Comparison of ENCODE assay signal across 9 mouse cellular contexts in genomic region chr4:148900295-148901211, GRCm38 (mm10).
DNase-seq lines count a peak whose midpoint lies in the region; ATAC-seq and TF ChIP-seq lines count a peak whose summit lies in the region.
"Had no signal": no experiment of that assay in that cellular context is flagged by ENCODE, and none has a peak within 500 bp of the region (broad histone marks: within the 10 kb centered on the region; RNA-seq: fewer than 3 reads in every experiment).

No protein-coding gene starts in this region.

- DNase-seq in cerebellum, postnatal 10 days = peak; percentile 81 to 89
- peak; percentile 78 for DNase-seq in gastrocnemius, postnatal 14 days
- DNase-seq in liver = peak; percentile 82
- peak; percentile 83 for DNase-seq in midbrain, postnatal 0 days (ENCODE audit: low spot score)
- DNase-seq in spleen, postnatal 36 days (ENCODE audit: low spot score in 2 of 2) = peak; percentile 82 to 85
- DNase-seq in layer of hippocampus, postnatal 36 days = no peak

- no peaks in the 10 kb centered on the region for H3K36me3 ChIP-seq in midbrain, postnatal 0 days (ENCODE audit: insufficient read depth, low read length)

- WGBS in midbrain, postnatal 0 days = 1% methylated on average over 100 of the region's 123 CpGs

- peak overlapping the region; percentile 100 for H3K4me2 ChIP-seq in midbrain, postnatal 0 days (ENCODE audit: low read depth, low read length, poor library complexity, severe bottlenecking)

- peaks cover 35% of the 10 kb centered on the region for H3K27me3 ChIP-seq in midbrain, postnatal 0 days (ENCODE audit: insufficient read depth, low read length)

- H3K4me1 ChIP-seq in midbrain, postnatal 0 days (ENCODE audit: insufficient read depth, low read length) = 0 out of 2 replicates have a peak, but pooled peaks cover 5% of the 10 kb centered on the region

- H3K9me3 ChIP-seq in midbrain, postnatal 0 days (ENCODE audit: low read length) = no peaks in the 10 kb centered on the region

- intact Hi-C loops in gastrocnemius, postnatal 14 days (cut with DNase I; ENCODE audit: low total_unique reads) = no loop called here

- TF ChIP-seq CTCF in midbrain, postnatal 0 days (IDR thresholded peaks at IDR 0.05) = no peak

- peak; percentile 71 for ATAC-seq in activated CD4-positive, CD25-positive, alpha-beta regulatory T cell, adult 4 months
- peak; percentile 73 for ATAC-seq in inflammation-experienced regulatory T-cells, adult 6 months
- peak; percentile 74 for ATAC-seq in midbrain, postnatal 0 days (ENCODE audit: low FRiP score)

- peak overlapping the region; percentile 45 for H3K4me3 ChIP-seq in midbrain, postnatal 0 days (ENCODE audit: low read depth, low read length)

- peak overlapping the region; percentile 42 for H3K9ac ChIP-seq in midbrain, postnatal 0 days (replicated peaks; ENCODE audit: low read length, poor library complexity, severe bottlenecking)

- H3K27ac ChIP-seq in midbrain, postnatal 0 days (ENCODE audit: low read depth, low read length) = no peak overlapping the region
- H3K27ac ChIP-seq: macrophage had no signal

Comparison
In these comparisons a context has a peak if more than half of its experiments do, and no peak if none do; other contexts are left out.
1. DNase-seq: peak in cerebellum, postnatal 10 days (2 of 2), gastrocnemius, postnatal 14 days (single experiment), liver (single experiment), midbrain, postnatal 0 days (single experiment) and spleen, postnatal 36 days (2 of 2); none in layer of hippocampus, postnatal 36 days (0 of 2).
2. Peak in every context shown above with its lines, with median percentiles within 50 percentile points of each other: ATAC-seq.